Mouse (Mus musculus) liver, embryonic 16.5 days (tissue): ENCODE results near the gene Mcrip2. TPM values are rescaled to one million over a fixed set of nuclear protein-coding genes. Genes with fewer than 3 reads are reported as not detected.

Experiments used
- ATAC-seq: fragments of 200-750 bp; cut with Nextera tagmentation; 2 replicates; pipeline ENCODE4 v1.8.0; 2017; ENCODE audit warnings: low read depth, mild to moderate bottlenecking, moderate number of reproducible peaks, moderate library complexity
- H3K27ac ChIP-seq: fragments of 300-500 bp; sonication (generic); 2 replicates; pipeline ENCODE4 v1.5.1; 2014; ENCODE audit warnings: mild to moderate bottlenecking, low read length
- H3K27me3 ChIP-seq: fragments of 300-500 bp; sonication (generic); 2 replicates; pipeline ENCODE4 v1.6.1; 2014; ENCODE audit warnings: low read depth, low read length, mixed read lengths; ENCODE audit not compliant: control insufficient read depth, insufficient read depth
- H3K36me3 ChIP-seq: fragments of 300-500 bp; sonication (generic); 2 replicates; pipeline ENCODE4 v1.6.1; 2014; ENCODE audit warnings: mild to moderate bottlenecking; ENCODE audit not compliant: control insufficient read depth, insufficient read depth
- H3K4me1 ChIP-seq: fragments of 300-500 bp; sonication (generic); 2 replicates; pipeline ENCODE4 v1.6.1; 2014; ENCODE audit warnings: low read depth, low read length, mixed read lengths; ENCODE audit not compliant: control insufficient read depth
- H3K4me2 ChIP-seq: fragments of 300-500 bp; sonication (generic); 2 replicates; pipeline ENCODE4 v1.6.1; 2014; ENCODE audit warnings: low read depth, low read length, mixed read lengths
- H3K4me3 ChIP-seq: fragments of 300-500 bp; sonication (generic); 2 replicates; pipeline ENCODE4 v1.5.1; 2014; ENCODE audit warnings: low read depth, mild to moderate bottlenecking, low read length
- H3K9ac ChIP-seq: fragments of 300-500 bp; sonication (generic); 2 replicates; pipeline ENCODE4 v1.6.1; 2014; ENCODE audit warnings: low read depth, low read length
- H3K9me3 ChIP-seq: fragments of 300-500 bp; sonication (generic); replicated peaks from 2 replicates; pipeline ENCODE4 v1.6.1; 2016; ENCODE audit warnings: low read length; ENCODE audit not compliant: control insufficient read depth
- WGBS: fragments of 180-500 bp; shearing (Covaris S2); extraction: QIAGEN DNeasy Blood & Tissue Kit; methylation state at CpG from one replicate; pipeline ENCODE4 v1.1.7; 2014; ENCODE audit not compliant: insufficient replicate concordance; 5-methylcytosine and 5-hydroxymethylcytosine counted together
- polyA plus RNA-seq: library from polyadenylated mRNA; unstranded; fragments of >200 nt; fragmentation: Nextera tagmentation; extraction: Ambion mirVana; gene quantifications from 2 replicates; pipeline ENCODE4 v1.2.1, GENCODE M21; 2015

The Mcrip2 gene
- polyA plus RNA-seq, 1 experiment from 2014 or later, result 37.0 TPM

- Histone ChIP-seq H3K4me1 (peaks cover 36% of the 10 kb centered on the region), H3K4me3 (no peak within 1 kb of the TSS), H3K27ac (no peak within 1 kb of the TSS), H3K36me3 (peaks cover 37% of the 10 kb centered on the region), H3K4me2 (no peak within 1 kb of the TSS), H3K9ac (no peak within 1 kb of the TSS), H3K9me3 (no peaks in the 10 kb centered on the region), H3K27me3 (no peaks in the 10 kb centered on the region)
- no peak for ATAC-seq
- 90% methylated on average over 22 of the region's 22 CpGs for WGBS
Observed at GRCm38 (mm10) chr17:25841117-25841880, 27.3 kb downstream of the Mcrip2 start, which contains the start of gene Gm20683. Gene Gm20683 (minus strand): TSS chr17:25841763.

GRCm38 (mm10) chr17:25840519-25840918, 28.0 kb downstream of the Mcrip2 start:
- Histone ChIP-seq H3K4me2 (no peak overlapping the region), H3K27ac (no peak overlapping the region), H3K9ac (no peak overlapping the region), H3K9me3 (no peaks in the 10 kb centered on the region), H3K4me1 (peaks cover 40% of the 10 kb centered on the region), H3K27me3 (no peaks in the 10 kb centered on the region), H3K4me3 (no peak overlapping the region), H3K36me3 (peaks cover 37% of the 10 kb centered on the region)
- 88% methylated on average over 6 of the region's 6 CpGs for WGBS
- ATAC-seq, result no peak

- peaks cover 37% of the 10 kb centered on the region for H3K36me3 ChIP-seq
- no peak overlapping the region for H3K4me3 ChIP-seq
- H3K9ac ChIP-seq, result 0 out of 2 replicates have a peak overlapping the region, but pooled peaks have one; percentile 3
- peaks cover 43% of the 10 kb centered on the region for H3K4me1 ChIP-seq
- peak overlapping the region; percentile 76 for H3K27ac ChIP-seq
- H3K9me3 ChIP-seq, result no peaks in the 10 kb centered on the region
- no peak overlapping the region for H3K4me2 ChIP-seq
- peak; percentile 44 for ATAC-seq
- H3K27me3 ChIP-seq, result no peaks in the 10 kb centered on the region
- 78% methylated on average over 14 of the region's 14 CpGs for WGBS
Observed at GRCm38 (mm10) chr17:25839455-25840235, 28.9 kb downstream of the Mcrip2 start.

GRCm38 (mm10) chr17:25838904-25839303, 29.7 kb downstream of the Mcrip2 start:
- Histone ChIP-seq H3K4me3 (no peak overlapping the region), H3K27ac (peak overlapping the region; percentile 76), H3K9me3 (no peaks in the 10 kb centered on the region), H3K27me3 (no peaks in the 10 kb centered on the region), H3K9ac (no peak overlapping the region), H3K4me1 (peaks cover 49% of the 10 kb centered on the region), H3K4me2 (no peak overlapping the region), H3K36me3 (peaks cover 37% of the 10 kb centered on the region)
- WGBS, result 82% methylated on average over 4 of the region's 4 CpGs
- no peak for ATAC-seq

GRCm38 (mm10) chr17:25837533-25837932, 31.0 kb downstream of the Mcrip2 start:
- peaks cover 37% of the 10 kb centered on the region for H3K36me3 ChIP-seq
- ATAC-seq, result no peak
- 0 out of 2 replicates have a peak overlapping the region, but pooled peaks have one; percentile 9 for H3K27ac ChIP-seq
- no peak overlapping the region for H3K4me3 ChIP-seq
- no peak overlapping the region for H3K4me2 ChIP-seq
- no peaks in the 10 kb centered on the region for H3K27me3 ChIP-seq
- no peaks in the 10 kb centered on the region for H3K9me3 ChIP-seq
- no peak overlapping the region for H3K9ac ChIP-seq
- H3K4me1 ChIP-seq, result peaks cover 44% of the 10 kb centered on the region
- WGBS, result 57% methylated on average over 3 of the region's 3 CpGs

GRCm38 (mm10) chr17:25837076-25837410, 31.5 kb downstream of the Mcrip2 start, which contains the start of gene Rhbdl1:
Gene Rhbdl1 (minus strand): TSS chr17:25837295.
- no peaks in the 10 kb centered on the region for H3K9me3 ChIP-seq
- 3% methylated on average over 29 of the region's 29 CpGs for WGBS
- H3K4me1 ChIP-seq, result peaks cover 48% of the 10 kb centered on the region
- no peak for ATAC-seq
- peaks cover 32% of the 10 kb centered on the region for H3K36me3 ChIP-seq
- no peaks in the 10 kb centered on the region for H3K27me3 ChIP-seq
- H3K9ac ChIP-seq, result peak within 1 kb of the TSS; percentile 56
- peak within 1 kb of the TSS; percentile 66 for H3K4me2 ChIP-seq
- H3K4me3 ChIP-seq, result peak within 1 kb of the TSS; percentile 36
- H3K27ac ChIP-seq, result 0 out of 2 replicates have a peak within 1 kb of the TSS, but pooled peaks have one; percentile 9

GRCm38 (mm10) chr17:25836397-25837075, 32.0 kb downstream of the Mcrip2 start:
- Histone ChIP-seq H3K27me3 (no peaks in the 10 kb centered on the region), H3K36me3 (peaks cover 27% of the 10 kb centered on the region), H3K9me3 (no peaks in the 10 kb centered on the region), H3K9ac (peak overlapping the region; percentile 56), H3K27ac (no peak overlapping the region), H3K4me2 (peak overlapping the region; percentile 66), H3K4me1 (peaks cover 53% of the 10 kb centered on the region), H3K4me3 (peak overlapping the region; percentile 36)
- 25% methylated on average over 23 of the region's 23 CpGs for WGBS
- ATAC-seq, result no peak

- Histone ChIP-seq H3K9me3 (no peaks in the 10 kb centered on the region), H3K4me3 (no peak overlapping the region), H3K4me1 (peaks cover 60% of the 10 kb centered on the region), H3K9ac (no peak overlapping the region), H3K27me3 (no peaks in the 10 kb centered on the region), H3K27ac (no peak overlapping the region), H3K4me2 (no peak overlapping the region), H3K36me3 (peaks cover 27% of the 10 kb centered on the region)
- WGBS, result 83% methylated on average over 16 of the region's 16 CpGs
- ATAC-seq, result no peak
Observed at GRCm38 (mm10) chr17:25835816-25836215, 32.7 kb downstream of the Mcrip2 start.
